Mouse (Mus musculus) limb, embryonic 10.5 days (tissue): ENCODE data around the gene Taok1. TPM values are rescaled to one million over a fixed set of nuclear protein-coding genes. Genes with fewer than 3 reads are reported as not detected.
A peak's percentile ranks its signal among the peaks of the same experiment; 100 is the strongest.
"Not testable (repeated sequence)": the region's sequence is repeated elsewhere in the genome, so short reads cannot be mapped to it uniquely, and the experiment has no call there.

ENCODE experiments used
- DNase-seq: peaks from one replicate; pipeline ENCODE4 v3.0.0-alpha.2; 2017; ENCODE audit warnings: low spot score
- H3K27ac ChIP-seq: fragments of 300-500 bp; sonication (generic); 2 replicates; pipeline ENCODE4 v1.5.1; 2016; ENCODE audit warnings: mild to moderate bottlenecking
- H3K27me3 ChIP-seq: fragments of 300-500 bp; sonication (generic); 2 replicates; pipeline ENCODE4 v1.6.1; 2016; ENCODE audit warnings: low read depth, mild to moderate bottlenecking; ENCODE audit not compliant: poor library complexity, severe bottlenecking
- H3K36me3 ChIP-seq: fragments of 300-500 bp; sonication (generic); 2 replicates; pipeline ENCODE4 v1.6.1; 2016; ENCODE audit warnings: mild to moderate bottlenecking, moderate library complexity
- H3K4me1 ChIP-seq: fragments of 300-500 bp; sonication (generic); 2 replicates; pipeline ENCODE4 v1.6.1; 2016
- H3K4me3 ChIP-seq: fragments of 300-500 bp; sonication (generic); 2 replicates; pipeline ENCODE4 v1.5.1; 2016; ENCODE audit warnings: mild to moderate bottlenecking, moderate library complexity
- H3K9me3 ChIP-seq: fragments of 300-500 bp; sonication (generic); replicated peaks from 2 replicates; pipeline ENCODE4 v1.6.1; 2016; ENCODE audit warnings: mild to moderate bottlenecking
- WGBS: fragments of 180-500 bp; shearing (Covaris S2); methylation state at CpG from one replicate; pipeline ENCODE4 v1.1.7; 2016; 5-methylcytosine and 5-hydroxymethylcytosine counted together
- polyA plus RNA-seq: library from polyadenylated mRNA; unstranded; fragments of >200 nt; fragmentation: Nextera tagmentation; extraction: Ambion mirVana; gene quantifications from 2 replicates; pipeline ENCODE4 v1.2.1, GENCODE M21; 2016

The Taok1 gene
- polyA plus RNA-seq, 1 experiment from 2014 or later = 9.9 TPM

DNA sequence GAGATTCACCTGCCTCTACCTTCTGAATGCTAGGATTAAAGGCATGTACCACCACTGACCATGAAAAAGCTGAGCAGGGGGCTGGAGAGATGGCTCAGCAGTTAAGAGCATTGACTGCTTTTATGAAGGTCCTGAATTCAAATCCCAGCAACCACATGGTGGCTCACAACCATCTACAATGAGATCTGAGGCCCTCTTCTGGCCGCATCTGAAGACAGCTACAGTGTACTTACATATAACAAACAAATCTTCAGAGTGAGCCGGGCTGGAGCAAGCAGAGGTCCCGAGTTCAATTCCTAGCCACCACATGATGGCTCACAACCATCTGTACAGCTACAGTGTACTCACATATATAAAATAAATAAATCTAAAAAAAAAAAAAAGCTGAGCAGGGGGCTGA is 79.2 kb downstream of the Taok1 start:
- H3K9me3 ChIP-seq, DNase-seq, H3K27me3 ChIP-seq, H3K4me1 ChIP-seq, H3K4me3 ChIP-seq, H3K27ac ChIP-seq: not testable (repeated sequence)
- WGBS = 86% methylated on average over 3 of the region's 3 CpGs
- peaks cover 10% of the 10 kb centered on the region; the same call in 1 of the 2 replicates for H3K36me3 ChIP-seq

DNA sequence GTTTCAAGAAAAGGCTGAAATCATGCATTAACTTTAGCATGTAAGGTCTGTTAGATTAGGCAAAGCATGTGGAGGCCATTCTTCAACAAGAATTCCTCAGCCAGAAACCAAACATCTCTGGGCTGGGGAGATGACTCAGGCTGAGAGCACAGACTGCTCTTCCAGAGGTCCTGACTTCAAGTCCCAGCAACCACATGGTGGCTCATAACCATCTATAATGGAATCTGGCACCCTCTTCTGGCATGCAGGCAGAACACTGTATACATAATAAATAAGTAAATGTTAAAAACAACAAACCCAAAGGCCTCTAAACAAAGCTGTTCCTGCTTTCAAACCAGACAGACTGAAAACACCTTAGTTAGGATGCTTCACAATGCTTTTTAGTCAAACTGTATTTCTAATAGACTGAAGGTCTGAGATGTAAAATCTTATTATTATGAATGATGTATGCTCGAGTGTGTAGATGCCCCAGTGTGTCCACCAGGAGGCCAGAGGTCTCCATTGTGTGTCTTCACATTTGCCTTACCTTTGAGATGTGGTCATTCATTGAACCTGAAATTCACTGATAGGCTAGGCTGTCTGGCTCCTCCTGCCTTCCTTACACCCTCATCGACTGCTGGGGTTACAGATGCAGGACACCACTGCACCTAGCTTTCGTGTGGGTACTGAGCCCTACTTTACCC is 81.7 kb downstream of the Taok1 start:
- no peak overlapping the region for H3K4me3 ChIP-seq
- H3K36me3 ChIP-seq = peaks cover 4% of the 10 kb centered on the region; the same call in 1 of the 2 replicates
- H3K27ac ChIP-seq = no peak overlapping the region
- H3K27me3 ChIP-seq = no peaks in the 10 kb centered on the region
- 81% methylated on average over 3 of the region's 3 CpGs for WGBS
- no peak for DNase-seq
- H3K4me1 ChIP-seq = no peaks in the 10 kb centered on the region
- no peaks in the 10 kb centered on the region for H3K9me3 ChIP-seq

DNA sequence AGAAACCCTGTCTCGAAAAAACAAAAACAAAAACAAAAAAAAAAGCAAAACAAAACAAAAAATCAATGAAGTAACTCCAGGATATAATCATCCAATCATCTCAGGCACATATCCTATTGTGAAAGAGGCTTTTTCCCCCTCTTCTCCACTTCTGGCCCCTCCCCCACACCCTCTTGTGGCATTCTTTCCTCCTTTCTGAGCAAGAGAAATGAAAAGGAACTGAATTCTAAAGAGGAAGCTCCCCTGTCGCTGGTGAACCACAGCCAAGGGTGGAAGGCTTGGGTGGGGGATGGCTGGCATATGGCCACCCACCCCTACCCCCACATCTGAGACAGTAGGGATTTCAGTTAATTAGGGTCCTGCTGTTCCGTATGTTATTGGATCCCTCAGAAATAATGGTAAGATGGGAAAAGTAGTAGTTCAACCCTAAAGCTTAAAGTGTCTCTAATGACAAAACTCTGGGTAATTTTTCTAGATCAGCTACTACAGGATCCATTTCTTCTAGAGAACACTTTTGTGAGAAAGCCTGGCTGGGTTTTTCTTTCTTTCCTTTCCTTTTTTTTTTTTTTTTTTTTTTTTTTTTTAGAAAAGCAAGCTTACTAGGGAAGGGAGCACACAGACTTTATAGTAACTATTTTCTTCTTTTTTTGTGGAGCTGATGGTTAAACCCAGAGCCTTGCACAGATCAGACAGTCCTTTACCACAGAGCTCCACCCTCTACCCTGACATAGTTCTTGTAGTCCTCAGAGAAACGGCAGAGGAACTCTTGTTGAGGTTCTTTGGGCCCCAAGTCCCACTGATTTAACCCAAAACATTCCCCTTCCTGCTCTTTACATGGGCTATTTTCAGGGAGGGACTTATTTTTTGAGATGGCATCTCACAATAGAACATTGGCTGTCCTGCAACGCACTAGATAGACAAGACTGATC is 86.8 kb downstream of the Taok1 start:
- DNase-seq = no peak
- peaks cover 31% of the 10 kb centered on the region for H3K27me3 ChIP-seq
- H3K27ac ChIP-seq = no peak overlapping the region
- H3K4me3 ChIP-seq = no peak overlapping the region
- no peaks in the 10 kb centered on the region for H3K9me3 ChIP-seq
- peaks cover 8% of the 10 kb centered on the region for H3K4me1 ChIP-seq
- WGBS = 58% methylated on average over 5 of the region's 5 CpGs
- no peaks in the 10 kb centered on the region for H3K36me3 ChIP-seq

DNA sequence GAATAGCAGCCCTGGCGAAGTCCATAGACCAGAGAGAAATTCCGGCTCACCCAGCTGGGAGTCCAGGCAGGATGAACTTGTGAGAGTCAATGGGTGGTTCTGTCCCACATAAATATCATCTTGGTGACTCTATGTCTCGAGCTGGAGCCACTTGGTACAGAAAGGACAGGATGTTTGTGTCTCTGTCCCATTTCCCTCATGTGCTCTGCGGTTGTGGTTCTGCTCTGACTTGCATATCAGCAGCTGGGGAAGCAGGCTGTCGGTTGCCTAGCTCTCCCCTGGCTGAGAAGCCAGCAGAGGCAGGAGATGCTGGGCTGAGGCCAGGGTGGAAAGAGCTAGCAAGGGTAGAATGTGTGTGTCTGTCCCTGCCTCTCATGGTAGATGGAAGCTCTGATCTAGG is 88.6 kb downstream of the Taok1 start, which contains the start of gene Gm10392:
Gene Gm10392, minus strand, starts transcription at position 156 of the 400 bp plus-strand sequence.
- DNase-seq = no peak
- Histone ChIP-seq H3K4me3 (no peak within 1 kb of the TSS), H3K9me3 (no peaks in the 10 kb centered on the region), H3K36me3 (no peaks in the 10 kb centered on the region), H3K27me3 (peaks cover 49% of the 10 kb centered on the region), H3K27ac (no peak within 1 kb of the TSS), H3K4me1 (peaks cover 26% of the 10 kb centered on the region)
- 70% methylated on average over 5 of the region's 5 CpGs for WGBS

DNA sequence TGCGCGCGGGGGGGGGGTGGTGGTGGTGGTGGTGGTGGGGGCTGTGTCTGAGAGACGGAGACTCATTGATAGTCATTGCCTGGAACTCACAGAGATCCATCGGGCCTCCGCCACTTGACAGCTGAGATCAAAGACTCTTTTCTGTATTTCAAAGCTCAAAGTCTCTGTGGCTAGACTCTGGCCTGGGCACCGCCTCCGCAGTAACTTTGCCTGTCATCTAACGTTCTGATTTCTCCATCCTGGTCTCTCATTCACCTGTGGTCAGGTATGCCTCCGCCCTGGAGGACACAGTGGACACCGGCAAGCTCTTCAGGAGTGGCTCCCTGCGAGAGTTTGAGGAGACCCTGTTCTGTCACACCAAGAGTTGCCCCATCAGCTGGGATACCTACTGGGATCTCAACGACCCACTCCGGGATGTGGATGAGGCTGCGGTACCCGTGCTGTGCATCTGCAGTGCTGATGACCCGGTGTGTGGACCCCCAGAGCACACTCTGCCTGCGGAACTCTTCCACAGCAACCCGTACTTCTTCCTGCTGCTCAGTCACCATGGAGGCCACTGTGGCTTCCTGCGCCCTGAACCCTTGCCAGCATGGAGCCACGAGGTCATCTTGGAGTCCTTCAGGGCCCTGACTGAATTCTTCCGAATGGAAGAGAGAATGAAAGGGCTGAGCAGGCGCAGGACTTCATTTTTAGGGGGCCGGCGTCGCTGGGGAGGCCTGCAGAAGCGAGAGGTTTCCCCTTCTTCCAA is 89.4 kb downstream of the Taok1 start:
- H3K27me3 ChIP-seq = peaks cover 52% of the 10 kb centered on the region
- no peak overlapping the region for H3K4me3 ChIP-seq
- 81% methylated on average over 27 of the region's 27 CpGs for WGBS
- H3K36me3 ChIP-seq = no peaks in the 10 kb centered on the region
- H3K9me3 ChIP-seq = no peaks in the 10 kb centered on the region
- H3K27ac ChIP-seq = no peak overlapping the region
- H3K4me1 ChIP-seq = peaks cover 31% of the 10 kb centered on the region
- DNase-seq = no peak

DNA sequence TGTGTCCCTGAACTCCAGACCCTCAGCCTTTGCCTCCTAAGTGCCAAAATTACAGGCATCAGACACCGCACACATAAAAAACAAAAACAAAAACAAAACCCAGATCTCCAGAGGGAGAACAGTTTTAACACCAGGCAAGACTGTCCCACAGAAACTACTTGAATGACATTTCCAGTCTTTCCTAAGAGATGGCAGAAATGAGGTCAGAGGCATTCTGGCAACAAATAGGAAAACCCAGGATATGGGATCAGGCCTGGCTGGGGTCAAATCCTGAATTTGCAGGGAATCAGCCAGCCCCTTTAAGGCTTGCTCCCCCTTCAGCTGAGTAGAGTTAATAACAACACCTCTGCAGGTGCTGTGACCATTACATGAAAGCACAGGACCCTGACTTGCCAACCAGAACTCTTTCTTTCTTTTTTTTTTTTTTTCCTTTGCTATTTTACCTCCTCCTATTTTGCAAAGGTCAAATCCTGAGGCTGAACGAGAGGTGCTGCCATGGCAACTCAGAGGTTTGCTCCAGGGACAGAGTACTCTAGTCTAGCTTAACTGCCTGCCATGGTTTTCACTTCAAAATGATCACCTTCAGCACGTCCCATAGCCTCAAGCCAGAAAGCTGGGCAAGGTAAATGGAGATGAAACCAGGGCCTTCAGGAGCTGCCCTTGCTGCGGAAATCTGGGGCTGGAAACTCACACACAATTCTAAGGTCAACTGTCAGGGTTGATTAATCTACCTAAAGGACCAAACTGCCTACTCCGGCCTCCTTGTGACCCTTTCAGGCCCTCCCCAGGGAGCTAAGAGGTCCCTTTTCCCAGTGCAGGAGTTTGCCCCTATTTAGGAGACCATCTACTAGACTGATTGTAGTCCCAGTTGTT is 90.8 kb downstream of the Taok1 start:
- Histone ChIP-seq H3K4me1 (peaks cover 40% of the 10 kb centered on the region), H3K27ac (no peak overlapping the region), H3K36me3 (no peaks in the 10 kb centered on the region), H3K27me3 (peaks cover 52% of the 10 kb centered on the region), H3K4me3 (no peak overlapping the region; the same call in 1 of the 2 replicates), H3K9me3 (no peaks in the 10 kb centered on the region)
- no peak for DNase-seq
- 42% methylated on average over 5 of the region's 5 CpGs for WGBS

DNA sequence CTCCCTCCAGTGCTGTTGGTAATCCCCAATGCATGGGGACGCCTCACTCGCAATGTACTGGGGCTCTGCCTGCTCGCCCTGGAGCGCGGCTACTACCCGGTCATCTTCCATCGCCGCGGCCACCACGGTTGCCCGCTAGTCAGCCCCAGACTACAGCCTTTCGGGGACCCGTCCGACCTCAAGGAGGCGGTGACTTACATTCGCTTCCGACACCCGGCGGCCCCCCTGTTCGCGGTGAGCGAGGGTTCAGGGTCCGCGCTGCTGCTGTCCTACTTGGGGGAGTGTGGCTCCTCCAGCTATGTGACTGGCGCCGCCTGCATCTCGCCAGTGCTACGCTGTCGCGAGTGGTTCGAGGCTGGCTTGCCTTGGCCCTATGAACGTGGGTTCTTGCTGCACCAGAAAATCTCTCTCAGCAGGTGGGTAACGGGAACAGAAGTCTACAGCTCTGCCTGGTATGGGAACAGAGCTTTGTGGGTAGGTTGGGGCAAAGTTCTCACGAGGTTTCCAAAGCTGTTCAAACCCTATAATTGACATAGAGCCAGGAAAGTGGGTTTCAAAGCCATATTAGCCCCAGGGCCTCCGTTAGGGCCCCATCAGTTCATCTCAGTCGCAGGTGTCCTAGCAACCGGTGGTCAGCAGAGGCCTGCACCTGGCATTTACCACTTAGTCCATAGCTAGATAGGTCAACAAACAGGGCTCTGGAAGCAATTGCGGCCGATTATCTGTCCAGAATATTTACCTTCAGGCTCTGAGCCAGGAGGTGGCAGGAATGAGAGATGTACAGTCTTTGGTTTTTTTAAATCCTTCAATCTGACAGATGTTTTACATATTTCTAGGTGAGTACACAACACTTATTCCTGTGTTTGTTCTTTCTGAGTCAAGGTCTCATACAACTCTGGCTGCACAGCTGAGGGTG is 91.7 kb downstream of the Taok1 start, which contains the start of gene Trp53i13:
Gene Trp53i13, minus strand, starts transcription at position 344 of the 916 bp plus-strand sequence.
- Histone ChIP-seq H3K36me3 (no peaks in the 10 kb centered on the region), H3K27me3 (peaks cover 52% of the 10 kb centered on the region), H3K4me3 (peak within 1 kb of the TSS; percentile 77), H3K9me3 (no peaks in the 10 kb centered on the region), H3K4me1 (peaks cover 40% of the 10 kb centered on the region), H3K27ac (peak within 1 kb of the TSS; percentile 56)
- WGBS = 6% methylated on average over 39 of the region's 39 CpGs
- DNase-seq = no peak

DNA sequence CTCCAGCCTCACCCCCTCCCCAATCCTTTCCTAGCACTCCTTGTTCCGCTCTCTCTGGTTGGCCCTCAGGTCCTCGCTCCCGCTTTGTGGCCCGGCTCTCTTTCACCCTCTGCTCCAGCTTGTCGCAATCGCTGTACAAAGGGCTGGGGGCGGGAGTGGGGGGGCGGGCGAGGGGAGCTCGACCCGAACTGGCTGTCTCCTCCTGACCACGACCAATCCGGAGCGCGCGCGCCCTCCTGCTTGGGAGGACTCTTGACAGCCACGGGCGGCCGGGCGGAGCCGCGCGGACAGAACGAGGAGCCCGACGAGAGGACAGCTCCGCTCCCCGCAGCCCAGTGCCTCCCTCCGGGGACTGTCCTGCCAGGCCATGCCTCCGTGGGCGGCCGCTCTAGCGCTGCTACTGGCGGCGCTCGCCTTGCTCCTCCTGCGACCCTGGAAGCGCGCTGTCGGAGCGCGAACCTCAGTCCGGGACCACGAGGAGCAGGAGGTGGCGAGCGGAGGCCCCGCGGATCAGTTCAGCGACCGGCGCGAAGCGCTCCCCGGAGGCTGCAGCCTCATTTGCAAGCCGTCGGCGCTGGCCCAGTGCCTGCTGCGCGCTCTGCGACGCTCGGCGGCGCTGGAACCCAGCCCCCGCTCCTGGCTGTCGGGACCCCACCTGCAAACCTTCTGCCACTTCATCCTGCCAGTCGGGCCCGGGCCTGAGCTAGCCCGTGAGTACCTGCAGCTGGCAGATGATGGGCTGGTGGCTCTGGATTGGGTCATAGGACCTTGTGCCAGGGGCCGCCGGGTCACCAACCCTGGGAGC is 92.6 kb downstream of the Taok1 start, which contains the start of gene Abhd15:
Gene Abhd15, plus strand, starts transcription at position 290 of the 805 bp plus-strand sequence.
- Histone ChIP-seq H3K4me1 (peaks cover 37% of the 10 kb centered on the region), H3K27ac (peak within 1 kb of the TSS; percentile 56)

DNA sequence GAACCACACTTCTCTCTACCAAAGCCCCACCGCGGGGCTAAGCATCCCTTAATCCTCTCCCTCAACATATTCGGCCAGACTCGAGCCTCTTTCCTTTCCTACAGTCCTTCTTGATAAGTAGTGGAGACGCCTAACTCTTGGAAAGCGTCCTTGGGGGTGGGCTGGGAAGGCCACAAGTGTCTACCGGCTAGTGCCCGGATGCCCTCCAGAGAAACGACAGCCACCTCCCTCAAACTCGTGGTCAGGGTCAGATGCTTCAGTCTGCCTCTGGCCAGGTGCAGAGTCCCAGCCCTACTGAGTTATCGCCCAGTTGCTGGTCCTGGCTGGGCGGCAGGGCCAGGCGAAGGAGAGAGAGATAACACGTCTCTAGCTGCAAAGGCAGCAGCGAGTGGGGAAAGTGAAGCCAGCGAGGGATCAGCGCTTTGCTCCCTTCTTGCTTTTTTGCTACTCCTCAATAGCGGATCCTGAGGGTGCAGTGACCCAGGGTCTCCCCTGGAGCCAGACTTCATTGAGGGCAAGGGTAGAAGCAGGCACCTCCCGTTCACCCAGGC is 93.3 kb downstream of the Taok1 start:
- Histone ChIP-seq H3K4me1 (peaks cover 37% of the 10 kb centered on the region), H3K4me3 (peak overlapping the region; percentile 77), H3K27me3 (peaks cover 52% of the 10 kb centered on the region), H3K9me3 (no peaks in the 10 kb centered on the region), H3K36me3 (peaks cover 14% of the 10 kb centered on the region), H3K27ac (peak overlapping the region; percentile 56)
- 4% methylated on average over 19 of the region's 19 CpGs for WGBS
- DNase-seq = peak; percentile 61

More for the DNA sequence above, 92.6 kb downstream of the Taok1 start, which contains the start of gene Abhd15:
- H3K9me3 ChIP-seq = no peaks in the 10 kb centered on the region
- peak within 1 kb of the TSS; percentile 77 for H3K4me3 ChIP-seq
- peaks cover 7% of the 10 kb centered on the region for H3K36me3 ChIP-seq
- DNase-seq = peak; percentile 86
- WGBS = under 1% methylated on average over 66 of the region's 72 CpGs
- peaks cover 52% of the 10 kb centered on the region for H3K27me3 ChIP-seq

DNA sequence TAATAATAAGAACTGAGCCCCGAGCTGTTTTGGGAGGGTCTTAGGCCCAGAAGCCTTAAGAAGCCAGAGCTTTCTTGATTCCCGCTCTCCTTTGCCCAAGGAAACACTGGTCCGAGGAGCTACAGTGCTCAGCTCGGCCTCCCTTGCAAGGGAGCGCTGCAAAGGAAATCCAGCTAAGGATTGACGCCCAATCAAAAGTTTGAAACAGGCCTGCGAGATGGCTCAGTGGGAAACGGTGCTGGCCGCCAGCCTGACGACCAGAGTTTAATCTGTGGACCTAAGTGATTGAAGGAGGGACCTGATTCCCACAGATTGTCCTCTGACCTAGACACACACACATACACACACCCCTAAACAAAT is 93.8 kb downstream of the Taok1 start:
- H3K9me3 ChIP-seq = no peaks in the 10 kb centered on the region
- H3K4me1 ChIP-seq = peaks cover 39% of the 10 kb centered on the region
- H3K4me3 ChIP-seq = peak overlapping the region; percentile 77
- WGBS = 3% methylated on average over 10 of the region's 10 CpGs
- H3K27ac ChIP-seq = peak overlapping the region; percentile 87
- no peak for DNase-seq
- H3K36me3 ChIP-seq = peaks cover 20% of the 10 kb centered on the region
- peaks cover 50% of the 10 kb centered on the region for H3K27me3 ChIP-seq
